Mouse (Mus musculus) heart, postnatal 0 days (tissue): ENCODE measurements around the gene Thpo.
A peak's percentile ranks its signal among the peaks of the same experiment; 100 is the strongest.

ENCODE experiments used
- CTCF ChIP-seq: IDR thresholded peaks from 2 replicates; pipeline ENCODE4 v1.5.1; 2016; ENCODE audit warnings: antibody characterized with exemption, control low read depth, low read depth
- EP300 ChIP-seq: IDR thresholded peaks from 2 replicates; pipeline ENCODE4 v1.6.1; 2016; ENCODE audit warnings: antibody characterized with exemption, low read depth

- TF ChIP-seq CTCF (no peak), EP300 (peak; percentile 33; the same call in 1 of the 2 replicates)
These were observed 41.1 kb downstream of the Thpo start, which contains the start of gene Fam131a for GRCm38 (mm10) chr16:20693111-20693701.
